Mouse (Mus musculus): Measurements from ENCODE around the gene Sult2b1.

The Sult2b1 gene

GRCm38 (mm10) chr7:45726419-45726818 lies 58.0 kb downstream of the Sult2b1 start:
- in situ Hi-C loops (cut with MboI, MseI) = no loop called here

GRCm38 (mm10) chr7:45725713-45726112 lies 58.8 kb downstream of the Sult2b1 start, which contains the start of gene Spaca4:
Gene Spaca4 (minus strand): TSS chr7:45725813.
- in situ Hi-C loops (cut with MboI, MseI) = no loop called here

GRCm38 (mm10) chr7:45725151-45725550 lies 59.3 kb downstream of the Sult2b1 start:
- in situ Hi-C loops (cut with MboI, MseI) = no loop called here

GRCm38 (mm10) chr7:45723781-45724180 lies 60.7 kb downstream of the Sult2b1 start:
- in situ Hi-C loops (cut with MboI, MseI) = loop anchor here in 1 of 2 experiments (5.0 kb wide), 1 partner anchor 871 kb away; no protein-coding TSS in a partner anchor

GRCm38 (mm10) chr7:45723301-45723700 lies 61.2 kb downstream of the Sult2b1 start:
- in situ Hi-C loops (cut with MboI, MseI) = loop anchor here in 1 of 2 experiments (5.0 kb wide), 1 partner anchor 871 kb away; no protein-coding TSS in a partner anchor

- in situ Hi-C loops (cut with MboI, MseI) = loop anchor here in 1 of 2 experiments (5.0 kb wide), 1 partner anchor 870 kb away; no protein-coding TSS in a partner anchor
These were observed 62.1 kb downstream of the Sult2b1 start for GRCm38 (mm10) chr7:45722348-45722713.

GRCm38 (mm10) chr7:45721642-45722347 lies 62.7 kb downstream of the Sult2b1 start:
- in situ Hi-C loops (cut with MboI, MseI) = loop anchor here in 1 of 2 experiments (5.0 kb wide), 1 partner anchor 869 kb away; no protein-coding TSS in a partner anchor

GRCm38 (mm10) chr7:45721234-45721571 lies 63.3 kb downstream of the Sult2b1 start:
- in situ Hi-C loops (cut with MboI, MseI) = loop anchor here in 1 of 2 experiments (5.0 kb wide), 1 partner anchor 869 kb away; no protein-coding TSS in a partner anchor

GRCm38 (mm10) chr7:45720413-45721233 lies 63.8 kb downstream of the Sult2b1 start, which contains the start of gene Fam83e:
Gene Fam83e (plus strand): TSS chr7:45721212.
- in situ Hi-C loops (cut with MboI, MseI) = loop anchor here in 1 of 2 experiments (5.0 kb wide), 1 partner anchor 868 kb away; no protein-coding TSS in a partner anchor

GRCm38 (mm10) chr7:45719738-45720412 lies 64.6 kb downstream of the Sult2b1 start:
- in situ Hi-C loops (cut with MboI, MseI) = loop anchor here in 1 of 2 experiments (5.0 kb wide), 1 partner anchor 868 kb away; no protein-coding TSS in a partner anchor

- in situ Hi-C loops (cut with MboI, MseI) = no loop called here
These were observed 65.3 kb downstream of the Sult2b1 start for GRCm38 (mm10) chr7:45719180-45719579.

- in situ Hi-C loops (cut with MboI, MseI) = no loop called here
These were observed 66.1 kb downstream of the Sult2b1 start for GRCm38 (mm10) chr7:45718331-45718730.

- in situ Hi-C loops (cut with MboI, MseI) = no loop called here
These were observed 66.6 kb downstream of the Sult2b1 start, which contains the start of gene Sphk2 for GRCm38 (mm10) chr7:45717918-45718297. Gene Sphk2 (minus strand): TSS chr7:45718002.

- in situ Hi-C loops (cut with MboI, MseI) = no loop called here
These were observed 67.2 kb downstream of the Sult2b1 start for GRCm38 (mm10) chr7:45716952-45717917.

- in situ Hi-C loops (cut with MboI, MseI) = no loop called here
These were observed 68.0 kb downstream of the Sult2b1 start for GRCm38 (mm10) chr7:45716460-45716857.

GRCm38 (mm10) chr7:45715741-45716459 lies 68.6 kb downstream of the Sult2b1 start:
- in situ Hi-C loops (cut with MboI, MseI) = no loop called here

- in situ Hi-C loops (cut with MboI, MseI) = no loop called here
These were observed 69.3 kb downstream of the Sult2b1 start, which contains the start of gene Rpl18 for GRCm38 (mm10) chr7:45715090-45715708. Gene Rpl18 (plus strand): TSS chr7:45715457.

- in situ Hi-C loops (cut with MboI, MseI) = no loop called here
These were observed 69.8 kb downstream of the Sult2b1 start for GRCm38 (mm10) chr7:45714630-45715089.

All from T-helper 17 cell (primary cell).